Mouse (Mus musculus) cerebellum, adult 8-10 months (tissue): Measurements from ENCODE around the gene Ccdc85c.

Experiments
- DNase-seq: peaks from one replicate; pipeline ENCODE4 v3.0.0; 2022

Gene Ccdc85c

DNA sequence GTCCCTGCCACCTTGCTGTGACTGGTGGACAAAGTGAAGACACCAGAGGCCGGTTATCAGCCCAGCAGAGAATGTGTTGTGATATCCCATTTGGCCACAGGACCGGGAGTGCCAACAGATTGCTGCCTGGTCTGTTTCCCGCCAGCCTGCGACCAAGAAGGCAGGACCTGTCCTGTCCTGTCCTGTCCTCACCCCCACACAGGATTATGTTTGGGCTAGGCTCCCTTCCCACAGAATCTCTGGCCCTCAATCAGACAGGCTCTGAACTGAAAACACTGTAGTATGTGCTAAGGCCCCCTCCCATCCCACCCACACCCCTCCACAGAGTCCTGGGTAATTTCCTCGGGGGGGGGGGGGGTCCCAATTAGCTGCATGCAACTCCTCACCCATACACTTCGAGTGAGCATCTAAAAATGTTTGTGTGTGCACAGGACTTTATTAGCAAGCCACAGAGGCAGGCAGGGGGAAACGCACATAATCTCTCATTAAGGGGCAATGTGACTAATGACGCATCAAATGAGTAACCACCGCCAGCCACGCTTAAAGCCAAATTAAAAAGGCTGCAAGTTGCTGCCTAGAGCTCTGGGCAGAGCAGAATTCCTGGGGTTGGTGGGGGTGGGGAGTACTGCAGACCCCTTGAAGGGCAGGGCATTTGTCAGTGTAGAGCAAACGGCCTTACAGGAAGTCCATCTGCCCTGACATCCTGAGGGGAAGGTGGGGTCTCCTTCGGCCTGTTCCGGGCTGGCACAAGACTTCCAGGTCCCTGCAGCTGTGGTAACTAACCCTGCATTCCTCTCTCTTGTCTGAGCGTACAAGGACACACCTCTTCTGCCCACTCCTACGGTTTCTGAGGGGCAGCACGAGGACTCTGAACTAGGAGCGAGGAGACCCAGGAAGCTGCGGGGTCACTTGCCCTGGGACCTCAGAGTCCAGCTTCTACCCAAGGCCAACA, 61.9 kb downstream of the Ccdc85c start:
- DNase-seq = no peak

- DNase-seq = no peak
Measured at GRCm38 (mm10) chr12:108212476-108212875, 62.7 kb downstream of the Ccdc85c start.

GRCm38 (mm10) chr12:108212071-108212470, 63.2 kb downstream of the Ccdc85c start:
- no peak for DNase-seq

- peak; percentile 23 for DNase-seq
Measured at GRCm38 (mm10) chr12:108210623-108211022, 64.6 kb downstream of the Ccdc85c start.

GRCm38 (mm10) chr12:108208726-108209438, 66.3 kb downstream of the Ccdc85c start:
- peak; percentile 80 for DNase-seq

DNA sequence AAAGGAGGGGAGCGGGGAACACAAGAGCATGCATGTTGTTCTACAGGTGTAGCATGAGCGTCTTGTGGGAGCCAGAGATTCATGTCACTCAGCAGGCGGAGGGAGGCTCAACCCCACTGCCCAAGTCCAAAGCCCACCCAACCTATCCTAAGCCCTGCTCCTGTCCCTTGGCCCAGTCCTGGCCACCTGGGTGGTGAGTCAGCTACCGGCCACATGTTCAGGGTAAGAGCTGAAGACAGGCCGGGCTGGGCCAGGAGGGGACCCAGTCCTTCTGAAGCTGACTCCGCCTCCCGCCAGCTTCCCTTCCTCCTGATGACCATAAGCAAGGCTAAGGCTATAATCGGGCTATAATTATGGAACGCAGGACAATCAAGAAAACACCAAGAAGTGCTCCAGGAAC, 67.0 kb downstream of the Ccdc85c start:
- no peak for DNase-seq

- DNase-seq = peak; percentile 82
Measured at GRCm38 (mm10) chr12:108206641-108207040, 68.6 kb downstream of the Ccdc85c start.

DNA sequence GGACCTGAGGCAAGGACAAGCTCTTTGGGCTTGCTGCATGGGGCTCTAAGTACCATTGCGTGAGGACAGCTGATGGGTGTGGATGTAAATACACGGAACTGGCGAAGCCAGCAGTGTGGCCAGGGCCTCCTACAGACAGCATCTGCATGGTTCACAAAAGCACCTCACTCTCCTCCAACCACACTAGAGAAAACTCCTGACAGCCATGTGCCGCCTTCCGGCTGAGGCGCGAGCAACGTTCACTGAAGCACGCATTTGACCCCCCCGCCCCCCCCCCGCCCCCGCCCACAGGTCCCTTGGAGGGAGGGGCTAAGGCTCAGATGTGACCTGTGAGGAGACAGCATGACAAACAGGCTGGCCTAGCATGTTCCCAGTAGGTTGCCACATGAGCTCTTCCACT, 70.2 kb downstream of the Ccdc85c start:
- no peak for DNase-seq

- DNase-seq = no peak
Measured at GRCm38 (mm10) chr12:108203895-108204294, 71.3 kb downstream of the Ccdc85c start.

DNA sequence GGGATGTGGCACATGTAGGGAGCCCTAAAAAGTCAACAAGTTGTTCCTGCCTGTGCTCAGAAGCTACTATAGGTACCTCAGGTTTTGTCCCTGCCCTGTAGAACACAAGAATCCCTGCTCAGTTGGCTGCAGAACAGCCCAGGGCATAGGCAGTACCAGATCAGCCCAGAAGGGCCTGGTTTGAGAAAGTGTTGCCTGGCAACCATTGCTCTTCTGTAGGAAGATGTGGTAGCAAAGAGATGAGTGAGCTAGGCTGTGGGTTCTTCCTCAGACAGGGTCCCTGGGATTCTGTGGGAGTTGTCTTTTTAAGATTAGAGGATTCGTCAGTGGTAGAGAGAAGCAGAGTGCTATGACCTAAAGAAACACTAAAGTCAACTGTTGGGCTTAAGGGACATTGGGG, 75.1 kb downstream of the Ccdc85c start:
- no peak for DNase-seq

DNA sequence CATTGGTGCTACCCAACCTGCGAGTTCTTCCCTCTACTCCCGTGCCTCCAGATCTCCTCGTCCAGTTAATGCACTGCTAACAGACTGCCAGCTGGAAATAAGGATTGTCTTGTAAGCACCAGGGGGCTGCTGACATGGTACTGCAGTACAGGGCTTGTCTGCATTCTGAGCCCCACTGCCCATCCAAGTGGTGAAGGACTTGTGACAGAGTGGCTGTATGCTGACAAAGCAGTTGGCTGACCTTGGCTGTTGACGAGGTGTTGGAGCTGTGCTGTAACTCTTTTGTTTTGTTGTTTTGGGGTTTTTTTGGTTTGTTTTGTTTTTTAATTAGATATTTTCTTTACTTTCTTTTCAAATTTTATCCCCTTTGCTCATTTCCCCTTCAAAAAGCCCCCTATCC, 76.8 kb downstream of the Ccdc85c start:
- no peak for DNase-seq

DNA sequence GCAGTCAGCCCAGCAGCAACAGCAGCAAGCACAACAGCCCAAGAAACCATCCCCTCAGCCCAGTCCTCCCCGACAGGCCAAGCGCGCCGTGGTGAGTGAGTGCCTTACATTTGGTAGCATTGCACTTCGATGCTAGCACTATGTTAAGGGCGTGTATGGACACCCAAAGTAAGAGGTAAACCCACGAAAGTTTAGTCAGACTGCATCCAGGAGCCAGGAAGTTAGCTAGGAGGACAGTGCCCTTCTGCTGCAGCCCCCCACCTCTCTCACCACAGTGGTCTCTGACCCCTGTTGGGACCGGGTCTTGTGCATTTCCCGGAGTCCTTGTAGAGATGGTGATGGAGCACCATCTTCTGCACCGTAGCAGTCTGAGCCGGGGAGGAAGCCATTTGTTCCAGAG, 79.5 kb downstream of the Ccdc85c start:
- DNase-seq = no peak

GRCm38 (mm10) chr12:108193878-108194277, 81.3 kb downstream of the Ccdc85c start:
- DNase-seq = no peak

DNA sequence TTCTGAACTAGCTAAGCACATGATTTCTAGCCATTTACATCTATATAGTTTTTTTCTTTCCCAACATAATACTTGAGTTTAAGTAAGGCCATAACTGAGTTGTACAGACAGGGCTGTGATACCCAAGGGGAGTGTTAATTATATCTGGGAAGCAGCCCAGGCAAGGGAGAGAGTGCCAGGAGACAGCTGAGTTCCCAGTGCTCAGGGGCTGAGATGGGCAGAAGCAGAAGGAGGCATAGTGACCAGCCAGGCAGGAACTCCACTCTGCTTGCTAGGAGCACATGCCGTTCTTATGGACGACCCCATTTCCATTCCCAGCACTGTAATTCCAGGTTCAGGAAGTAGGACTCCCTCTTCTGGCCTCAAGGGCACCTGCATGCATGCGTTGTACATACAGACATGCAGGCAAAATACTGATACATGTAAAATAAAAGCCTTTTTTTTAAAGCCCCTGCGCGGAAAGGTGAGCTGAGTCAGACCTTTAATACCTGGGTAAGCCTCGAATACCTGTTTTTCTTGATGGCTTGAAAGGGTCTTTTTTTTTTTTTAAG, 87.6 kb downstream of the Ccdc85c start:
- DNase-seq = no peak

DNA sequence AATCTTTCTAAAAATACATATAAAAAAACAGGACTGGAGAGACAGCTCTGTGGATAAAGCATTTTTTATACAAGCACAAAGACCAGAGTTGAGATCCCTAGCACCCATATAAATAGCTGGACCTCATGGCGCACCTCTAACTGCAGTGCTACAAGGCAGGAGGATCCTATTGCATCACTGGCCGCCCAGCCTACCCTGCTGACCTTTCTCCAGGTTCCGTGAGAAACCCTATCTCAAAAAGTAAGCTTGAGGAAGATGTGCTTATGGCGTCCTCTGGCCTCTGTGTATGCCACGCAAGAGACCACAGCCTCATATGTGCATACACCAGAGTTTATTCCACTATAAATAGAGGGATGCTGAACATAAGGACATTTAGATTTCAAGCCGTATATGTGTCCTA, 93.5 kb downstream of the Ccdc85c start:
- no peak for DNase-seq

- peak; percentile 99 for DNase-seq
Measured at GRCm38 (mm10) chr12:108179321-108180266, 95.6 kb downstream of the Ccdc85c start, which contains the start of gene Ccnk. TSS of gene Ccnk (plus strand) at chr12:108179579.

- no peak for DNase-seq
Measured at GRCm38 (mm10) chr12:108179246-108179320, 96.1 kb downstream of the Ccdc85c start, which contains the start of gene Setd3. TSS of gene Setd3 (minus strand) at chr12:108179314.

DNA sequence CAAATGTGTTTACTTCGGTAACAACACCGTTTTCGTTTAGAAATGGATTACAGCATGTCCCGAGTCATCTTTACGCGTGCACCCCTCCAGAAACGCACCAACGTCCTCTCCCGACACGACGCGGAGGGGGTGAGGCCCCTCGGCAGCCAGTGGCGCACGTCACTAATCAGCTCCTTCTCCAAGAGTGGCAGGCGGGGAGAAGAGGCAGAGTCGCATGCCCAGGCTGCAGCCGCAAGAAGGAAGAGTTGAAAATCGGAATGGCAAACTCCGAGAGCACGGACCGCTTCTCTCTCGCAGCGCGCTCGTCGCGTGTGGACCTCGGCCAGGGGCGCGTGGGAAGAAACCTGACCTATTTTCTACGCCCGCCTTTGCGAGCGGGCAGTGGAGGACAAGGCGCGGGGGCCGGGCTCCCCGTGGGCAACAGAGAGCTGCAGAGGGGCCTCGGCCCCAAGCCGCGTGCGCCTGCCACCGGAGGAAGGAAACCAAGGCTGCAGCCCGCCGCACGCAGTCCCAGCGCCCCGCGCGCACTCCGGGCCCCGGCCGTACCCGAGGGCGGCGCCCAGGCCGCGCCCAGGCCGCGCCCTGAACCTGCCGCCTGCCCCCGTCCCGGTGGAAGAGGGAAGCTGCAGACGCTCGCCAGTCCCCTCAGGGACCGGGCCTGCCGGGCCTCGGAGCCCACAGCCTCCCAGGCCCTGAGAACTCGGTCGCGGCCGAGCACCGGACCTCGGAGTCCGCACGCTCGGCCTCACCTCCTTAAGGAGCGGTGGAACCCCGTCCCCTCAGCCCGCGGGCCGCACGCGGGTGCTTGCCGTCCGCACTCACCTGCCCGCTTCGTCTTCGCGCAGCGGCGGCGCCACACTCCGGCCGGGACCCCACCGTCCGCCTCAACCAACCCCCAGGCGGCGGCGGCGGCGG, 96.6 kb downstream of the Ccdc85c start:
- peak; percentile 61 for DNase-seq

DNA sequence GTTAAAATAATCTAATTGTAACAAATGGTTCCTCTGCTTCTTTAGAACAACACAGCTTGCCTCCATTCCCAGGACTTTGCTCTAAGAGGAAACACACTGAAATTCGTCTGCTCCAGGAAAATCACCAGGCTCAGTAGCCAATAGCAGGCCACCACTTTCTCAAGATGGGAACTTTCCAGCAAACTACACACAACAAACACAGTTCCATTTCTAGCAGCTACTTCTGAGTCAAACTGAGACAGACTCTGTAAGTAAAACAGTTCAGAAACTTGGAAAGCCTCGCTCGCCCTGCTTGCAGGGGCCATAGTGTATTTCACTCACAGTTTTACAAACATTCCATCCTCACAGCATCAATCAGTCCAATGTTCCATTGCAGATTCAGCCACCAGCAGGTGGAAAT, 98.9 kb downstream of the Ccdc85c start:
- DNase-seq = no peak

DNA sequence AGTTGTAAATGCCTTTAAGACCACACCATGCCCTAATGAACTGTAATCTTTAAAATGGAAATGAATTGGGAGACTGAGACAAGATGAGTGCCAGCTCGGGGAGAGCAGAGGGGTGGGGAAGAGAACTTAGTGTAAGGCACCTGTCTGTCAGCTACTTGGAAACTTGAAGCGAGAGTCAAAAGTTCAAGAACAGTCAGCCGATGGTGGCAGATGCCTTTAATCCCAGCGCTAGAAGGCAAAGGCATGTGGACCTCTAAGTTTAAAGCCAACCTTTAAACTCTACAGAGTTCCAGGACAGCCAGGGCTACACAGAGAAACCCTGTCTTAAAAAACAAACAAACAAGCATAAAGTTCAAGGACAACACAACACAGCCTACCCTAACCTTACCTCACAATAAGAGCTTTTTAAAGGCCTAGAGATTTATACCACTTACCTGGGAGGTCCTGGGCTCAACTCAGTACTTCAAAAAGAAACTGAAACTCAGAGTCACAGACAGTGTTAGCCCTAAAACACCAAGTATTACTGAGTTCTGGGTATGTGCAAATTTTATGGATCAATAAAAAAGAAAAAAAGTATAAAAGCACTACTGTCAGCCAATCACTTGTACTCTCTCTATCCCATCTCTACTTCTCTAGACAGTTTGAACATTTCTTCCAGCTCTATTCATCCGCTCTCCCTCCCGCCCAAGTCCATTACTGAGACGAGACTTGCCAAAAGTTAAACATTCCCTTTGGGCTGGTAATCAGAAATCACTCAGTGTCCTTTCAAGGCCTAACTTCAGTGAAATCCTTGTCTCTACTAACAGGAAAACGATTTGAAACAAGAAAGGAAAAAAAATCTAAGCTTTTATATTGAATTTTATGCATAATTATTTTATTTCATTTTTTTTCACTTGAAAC, 100.4 kb downstream of the Ccdc85c start:
- DNase-seq = no peak

DNA sequence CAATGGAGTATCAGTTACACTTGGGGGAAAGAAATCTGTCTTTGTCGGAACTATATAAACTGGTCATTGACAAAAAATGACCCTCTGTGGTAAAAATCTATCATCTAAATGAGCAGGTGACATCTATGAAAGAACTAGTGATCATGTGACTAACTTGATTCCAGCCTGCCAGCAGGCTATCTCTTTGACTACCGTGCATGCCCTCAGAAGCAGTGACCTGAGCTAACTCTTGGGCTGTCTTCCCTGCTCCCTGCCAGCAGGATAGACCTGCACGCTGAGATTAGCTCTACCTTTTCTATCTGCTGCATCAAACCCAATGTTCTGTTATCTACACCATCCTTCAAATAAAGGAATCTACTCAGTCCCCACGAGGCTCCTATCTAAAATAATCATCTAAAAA, 102.6 kb downstream of the Ccdc85c start:
- no peak for DNase-seq
